Mouse (Mus musculus) retina, embryonic 14.5 days (tissue): ENCODE measurements around the gene Dmc1.

Experiments used
- DNase-seq: peaks from one replicate; pipeline ENCODE4 v3.0.0-alpha.2; 2015; ENCODE audit warnings: low spot score

Dmc1 gene

GRCm38 (mm10) chr15:79604990-79605665, at the start of gene Dmc1:
Gene Dmc1 (minus strand): TSS chr15:79605109.
- peak; percentile 32 for DNase-seq

GRCm38 (mm10) chr15:79651481-79651880, 46.6 kb upstream of the Dmc1 start:
- DNase-seq: peak; percentile 42

GRCm38 (mm10) chr15:79650569-79650968, 45.7 kb upstream of the Dmc1 start:
- peak; percentile 73 for DNase-seq

GRCm38 (mm10) chr15:79648130-79648529, 43.2 kb upstream of the Dmc1 start:
- no peak for DNase-seq

- DNase-seq: no peak
These were observed 40.6 kb upstream of the Dmc1 start for GRCm38 (mm10) chr15:79645483-79645882.

- no peak for DNase-seq
These were observed 36.4 kb upstream of the Dmc1 start for GRCm38 (mm10) chr15:79641135-79641817.

GRCm38 (mm10) chr15:79630471-79630870, 25.6 kb upstream of the Dmc1 start:
- DNase-seq: no peak

GRCm38 (mm10) chr15:79619770-79620414, 15.0 kb upstream of the Dmc1 start:
- peak; percentile 18 for DNase-seq

GRCm38 (mm10) chr15:79618456-79618855, 13.5 kb upstream of the Dmc1 start:
- no peak for DNase-seq

GRCm38 (mm10) chr15:79617135-79617534, 12.2 kb upstream of the Dmc1 start:
- DNase-seq: no peak

GRCm38 (mm10) chr15:79616729-79617128, 11.8 kb upstream of the Dmc1 start:
- no peak for DNase-seq

GRCm38 (mm10) chr15:79615501-79615900, 10.6 kb upstream of the Dmc1 start:
- no peak for DNase-seq

GRCm38 (mm10) chr15:79609226-79609625, 4.3 kb upstream of the Dmc1 start:
- DNase-seq: no peak

GRCm38 (mm10) chr15:79608214-79608613, 3.3 kb upstream of the Dmc1 start:
- DNase-seq: no peak

- DNase-seq: peak; percentile 57
These were observed 2.8 kb upstream of the Dmc1 start for GRCm38 (mm10) chr15:79607757-79608156.

- DNase-seq: no peak
These were observed 1.3 kb upstream of the Dmc1 start for GRCm38 (mm10) chr15:79606161-79606560.

GRCm38 (mm10) chr15:79600176-79600575, 4.7 kb downstream of the Dmc1 start:
- no peak for DNase-seq

GRCm38 (mm10) chr15:79598715-79599114, 6.2 kb downstream of the Dmc1 start:
- no peak for DNase-seq

- no peak for DNase-seq
These were observed 23.3 kb downstream of the Dmc1 start for GRCm38 (mm10) chr15:79581581-79581980.

- no peak for DNase-seq
These were observed 27.1 kb downstream of the Dmc1 start for GRCm38 (mm10) chr15:79577671-79578426.

GRCm38 (mm10) chr15:79576947-79577346, 28.0 kb downstream of the Dmc1 start:
- DNase-seq: no peak

- no peak for DNase-seq
These were observed 29.2 kb downstream of the Dmc1 start for GRCm38 (mm10) chr15:79575543-79576222.
